Mouse (Mus musculus) CH12.LX (cell line): ENCODE data around the gene Zcchc9. TPM values are rescaled to one million over a fixed set of nuclear protein-coding genes. Genes with fewer than 3 reads are reported as not detected.

Experiments used
- DNase-seq: peaks from one replicate; pipeline ENCODE4 v3.0.0-alpha.2; 2013; ENCODE audit errors: extremely low read depth
- H3K27ac ChIP-seq: 2 replicates; pipeline ENCODE4 v1.5.1; 2012; ENCODE audit warnings: low read depth, mild to moderate bottlenecking, control low read depth, moderate library complexity; ENCODE audit not compliant: insufficient read depth
- H3K27me3 ChIP-seq: replicated peaks from 2 replicates; pipeline ENCODE3; 2012; ENCODE audit warnings: inconsistent platforms
- H3K36me3 ChIP-seq, 2 experiments: replicated peaks in 1 of 2; 2 replicates each; pipeline versions ENCODE3 to v1.6.1; 2012; ENCODE audit warnings: inconsistent platforms in 1 of 2, low read length in 1 of 2, mild to moderate bottlenecking in 1 of 2, mixed read lengths in 1 of 2, moderate library complexity in 1 of 2; ENCODE audit not compliant: control insufficient read depth in 1 of 2, insufficient read depth in 1 of 2
- H3K4me1 ChIP-seq, 2 experiments: 2 replicates each; pipeline ENCODE4 v1.6.1; 2012; ENCODE audit warnings: inconsistent platforms in 1 of 2, moderate library complexity in 1 of 2; ENCODE audit not compliant: insufficient read depth in 2 of 2, control insufficient read depth in 1 of 2
- H3K4me2 ChIP-seq: 2 replicates; pipeline ENCODE4 v1.6.1; 2012; ENCODE audit warnings: low read depth, mild to moderate bottlenecking, control low read depth; ENCODE audit not compliant: poor library complexity, insufficient read depth, severe bottlenecking
- H3K4me3 ChIP-seq, 3 experiments: fragments of 150-350 bp in 1 of 3; sonication (generic) in 1 of 3; replicated peaks in 1 of 3; 2 replicates each; pipeline versions ENCODE3 to v1.5.1; 2011 to 2012; ENCODE audit warnings: low read depth in 2 of 3, low read length in 2 of 3, mild to moderate bottlenecking in 2 of 3, moderate library complexity in 2 of 3, control low read depth in 1 of 3, improper control_type of control experiment in 1 of 3, inconsistent platforms in 1 of 3, mixed read lengths in 1 of 3; ENCODE audit not compliant: poor library complexity in 1 of 3
- H3K79me2 ChIP-seq: replicated peaks from 2 replicates; pipeline ENCODE4 v1.6.1; 2012; ENCODE audit warnings: mild to moderate bottlenecking, moderate library complexity; ENCODE audit not compliant: control insufficient read depth, poor library complexity, insufficient read depth, severe bottlenecking; ENCODE audit errors: extremely low read depth
- H3K9ac ChIP-seq: 2 replicates; pipeline ENCODE4 v1.6.1; 2012; ENCODE audit warnings: low read depth, mild to moderate bottlenecking, control low read depth, moderate library complexity; ENCODE audit not compliant: insufficient read depth
- H3K9me3 ChIP-seq: replicated peaks from 2 replicates; pipeline ENCODE3; 2012; ENCODE audit warnings: low read length, inconsistent platforms, mixed read lengths
- CHD2 ChIP-seq: IDR thresholded peaks from 2 replicates; pipeline ENCODE4 v1.6.1; 2011; ENCODE audit warnings: low read length, improper control_type of control experiment
- E2F4 ChIP-seq: IDR thresholded peaks from 2 replicates; pipeline ENCODE4 v1.6.1; 2011; ENCODE audit warnings: low read depth, low read length, improper control_type of control experiment; ENCODE audit not compliant: insufficient replicate concordance
- ELF1 ChIP-seq: IDR thresholded peaks from 2 replicates; pipeline ENCODE4 v1.6.1; 2014; ENCODE audit warnings: low read depth, mild to moderate bottlenecking, inconsistent platforms, low read length, improper control_type of control experiment
- ETS1 ChIP-seq: conservative IDR thresholded peaks from 2 replicates; pipeline ENCODE4 v1.6.1; 2012; ENCODE audit warnings: low read depth, mild to moderate bottlenecking, inconsistent platforms, low read length, improper control_type of control experiment, moderate library complexity
- IRF4 ChIP-seq: IDR thresholded peaks from 2 replicates; pipeline ENCODE4 v1.6.1; 2014; ENCODE audit warnings: low read depth, mild to moderate bottlenecking, inconsistent platforms, low read length, improper control_type of control experiment
- JUND ChIP-seq: conservative IDR thresholded peaks from 2 replicates; pipeline ENCODE4 v1.6.1; 2011; ENCODE audit warnings: low read depth, low read length, improper control_type of control experiment
- MAFK ChIP-seq: IDR thresholded peaks from 2 replicates; pipeline ENCODE4 v1.6.1; 2011; ENCODE audit warnings: low read length, improper control_type of control experiment; ENCODE audit not compliant: insufficient replicate concordance
- MAZ ChIP-seq: IDR thresholded peaks from 2 replicates; pipeline ENCODE4 v1.6.1; 2012; ENCODE audit warnings: low read depth, mild to moderate bottlenecking, inconsistent platforms, low read length, improper control_type of control experiment, moderate library complexity
- MEF2A ChIP-seq: IDR thresholded peaks from 2 replicates; pipeline ENCODE4 v1.6.1; 2014; ENCODE audit warnings: low read depth, mild to moderate bottlenecking, inconsistent platforms, low read length, improper control_type of control experiment, borderline replicate concordance
- MXI1 ChIP-seq: IDR thresholded peaks from 2 replicates; pipeline ENCODE4 v1.6.1; 2011; ENCODE audit warnings: mild to moderate bottlenecking, low read depth, low read length, improper control_type of control experiment
- MYC ChIP-seq: IDR thresholded peaks from 2 replicates; pipeline ENCODE4 v1.6.1; 2011; ENCODE audit warnings: low read depth, mild to moderate bottlenecking, improper control_type of control experiment, low read length
- NELFE ChIP-seq: IDR thresholded peaks from 2 replicates; pipeline ENCODE4 v1.6.1; 2011; ENCODE audit warnings: low read depth, low read length, improper control_type of control experiment
- NRF1 ChIP-seq: IDR thresholded peaks from 2 replicates; pipeline ENCODE4 v1.6.1; 2014; ENCODE audit warnings: low read depth, mild to moderate bottlenecking, inconsistent platforms, low read length, improper control_type of control experiment, moderate library complexity
- PAX5 ChIP-seq: IDR thresholded peaks from 2 replicates; pipeline ENCODE4 v1.6.1; 2012; ENCODE audit warnings: low read length, inconsistent platforms, mixed read lengths
- POLR2A ChIP-seq: IDR thresholded peaks from 2 replicates; pipeline ENCODE4 v1.6.1; 2011; ENCODE audit warnings: low read depth, mild to moderate bottlenecking, improper control_type of control experiment, low read length
- RAD21 ChIP-seq: IDR thresholded peaks from 2 replicates; pipeline ENCODE4 v1.6.1; 2011; ENCODE audit warnings: low read depth, mild to moderate bottlenecking, low read length, improper control_type of control experiment, moderate library complexity
- RCOR1 ChIP-seq: conservative IDR thresholded peaks from 2 replicates; pipeline ENCODE4 v1.6.1; 2012; ENCODE audit warnings: low read depth, mild to moderate bottlenecking, inconsistent platforms, low read length, improper control_type of control experiment
- SIN3A ChIP-seq: IDR thresholded peaks from 2 replicates; pipeline ENCODE4 v1.6.1; 2012; ENCODE audit warnings: low read length, improper control_type of control experiment, inconsistent platforms
- TBP ChIP-seq: conservative IDR thresholded peaks from 2 replicates; pipeline ENCODE4 v1.6.1; 2011; ENCODE audit warnings: low read depth, low read length, improper control_type of control experiment
- UBTF ChIP-seq: IDR thresholded peaks from 2 replicates; pipeline ENCODE4 v1.6.1; 2012; ENCODE audit warnings: low read depth, mild to moderate bottlenecking, inconsistent platforms, low read length, improper control_type of control experiment, moderate library complexity
- USF1 ChIP-seq: IDR thresholded peaks from 2 replicates; pipeline ENCODE4 v1.6.1; 2014; ENCODE audit warnings: low read depth, mild to moderate bottlenecking, inconsistent platforms, low read length, improper control_type of control experiment
- USF2 ChIP-seq: conservative IDR thresholded peaks from 2 replicates; pipeline ENCODE4 v1.6.1; 2011; ENCODE audit warnings: low read depth, low read length, improper control_type of control experiment
- ZC3H11A ChIP-seq: IDR thresholded peaks from 2 replicates; pipeline ENCODE4 v1.6.1; 2012; ENCODE audit warnings: low read depth, mild to moderate bottlenecking, inconsistent platforms, low read length, improper control_type of control experiment
- ZKSCAN1 ChIP-seq: IDR thresholded peaks from 2 replicates; pipeline ENCODE4 v1.6.1; 2012; ENCODE audit warnings: low read depth, inconsistent platforms, low read length, improper control_type of control experiment, borderline replicate concordance
- ZNF384 ChIP-seq: IDR thresholded peaks from 2 replicates; pipeline ENCODE4 v1.6.1; 2012; ENCODE audit warnings: low read depth, low read length, improper control_type of control experiment, inconsistent platforms
- dilution Hi-C: fragments of 300-500 bp; cut with MboI; formaldehyde crosslinking; loops from 2 replicates; pipeline ENCODE4 v1.14.3; 2020; ENCODE audit warnings: low sequenced_read_pairs; ENCODE audit not compliant: extremely low pct_unique_long_range_greater_than_20kb, extremely low pct_ligation_motif_present
- in situ Hi-C: fragments of 300-500 bp; cut with MboI; formaldehyde crosslinking; loops from 3 replicates; pipeline ENCODE4 v1.14.3; 2019; ENCODE audit warnings: low sequenced_read_pairs, low pct_ligation_motif_present, low pct_unique_long_range_greater_than_20kb, mixed read lengths
- polyA plus RNA-seq: library from polyadenylated mRNA; unstranded; fragments of >175 nt; gene quantifications from 2 replicates; pipeline ENCODE4 v1.2.1, GENCODE M21; 2012; ENCODE audit warnings: low read depth; ENCODE audit not compliant: insufficient read length
- total RNA-seq, 2 experiments: library from RNA; depleted of rRNA; stranded (reverse); fragments of 300-350 nt in 1 of 2; fragments of >200 nt in 1 of 2; gene quantifications; 2 replicates each; pipeline ENCODE4 v1.2.3; 2012 to 2014

Gene Zcchc9
- total and polyA plus RNA-seq, 3 experiments, result 41.6 to 89.1 (median 47.9) TPM

- H3K79me2 ChIP-seq, result peaks cover 32% of the 10 kb centered on the region
- peak; percentile 40 for DNase-seq
- H3K27ac ChIP-seq, result peak overlapping the region; percentile 87
- H3K9ac ChIP-seq, result peak overlapping the region; percentile 90
- in situ Hi-C loops, result loop anchor here (5.0 kb wide), 1 partner anchor 46 kb away; no protein-coding TSS in a partner anchor
- no peaks in the 10 kb centered on the region for H3K27me3 ChIP-seq
- peak overlapping the region; percentile 95 for H3K4me2 ChIP-seq
- H3K4me3 ChIP-seq, result peak overlapping the region; percentile 90 to 99 (median 95)
- H3K4me1 ChIP-seq, result peaks cover 6 to 27% of the 10 kb centered on the region in 2 experiments; a peak in 3 of 4 replicates
- dilution Hi-C loops, result no loop called here
- no peaks in the 10 kb centered on the region for H3K9me3 ChIP-seq
- H3K36me3 ChIP-seq, result peaks cover 13 to 18% of the 10 kb centered on the region in 2 experiments
- TF ChIP-seq SIN3A, result no peak
- 0 out of 2 replicates have a peak, but pooled peaks have one; percentile 12 for TF ChIP-seq CHD2
- TF ChIP-seq E2F4, result no peak
Observed at GRCm38 (mm10) chr13:91807874-91808575, 520 bp upstream of the Zcchc9 start.

- peaks cover 50 to 71% of the 10 kb centered on the region in 2 experiments for H3K36me3 ChIP-seq
- H3K27ac ChIP-seq, result peak overlapping the region; percentile 27
- dilution Hi-C loops, result no loop called here
Observed at GRCm38 (mm10) chr13:91801726-91802125, 5.8 kb downstream of the Zcchc9 start.

GRCm38 (mm10) chr13:91797442-91797841 is 10.1 kb downstream of the Zcchc9 start:
- no peak overlapping the region for H3K9ac ChIP-seq
- dilution Hi-C loops, result no loop called here
- no peak for DNase-seq
- peaks cover 51 to 85% of the 10 kb centered on the region in 2 experiments for H3K36me3 ChIP-seq
- H3K27me3 ChIP-seq, result no peaks in the 10 kb centered on the region
- H3K4me1 ChIP-seq, result peaks cover 3 to 12% of the 10 kb centered on the region in 2 experiments; a peak in 3 of 4 replicates
- no peak overlapping the region for H3K4me2 ChIP-seq
- peaks cover 3% of the 10 kb centered on the region; the same call in 1 of the 2 replicates for H3K79me2 ChIP-seq
- H3K9me3 ChIP-seq, result no peaks in the 10 kb centered on the region
- no peak overlapping the region for H3K27ac ChIP-seq
- H3K4me3 ChIP-seq, result no peak overlapping the region
- in situ Hi-C loops, result no loop called here
- no peak for TF ChIP-seq MEF2A
- no peak for TF ChIP-seq SIN3A
- TF ChIP-seq POLR2A, result no peak
- TF ChIP-seq USF2, result no peak
- no peak for TF ChIP-seq ZC3H11A
- TF ChIP-seq MAZ, result no peak
- TF ChIP-seq CHD2, result no peak
- TF ChIP-seq MYC, result no peak
- no peak for TF ChIP-seq MAFK
- no peak for TF ChIP-seq ZNF384
- TF ChIP-seq USF1, result no peak
- TF ChIP-seq MXI1, result no peak

More at GRCm38 (mm10) chr13:91801726-91802125, 5.8 kb downstream of the Zcchc9 start:
- peaks cover 10 to 32% of the 10 kb centered on the region in 2 experiments; a peak in 3 of 4 replicates for H3K4me1 ChIP-seq
- no peak overlapping the region for H3K4me2 ChIP-seq
- no peak for TF ChIP-seq NRF1
- no peak for TF ChIP-seq PAX5
- TF ChIP-seq ELF1, result peak; percentile 94
- TF ChIP-seq TBP, result no peak
- TF ChIP-seq UBTF, result no peak
- TF ChIP-seq POLR2A, result 0 out of 2 replicates have a peak, but pooled peaks have one; percentile 31
- no peak for TF ChIP-seq ZKSCAN1
- TF ChIP-seq NELFE, result no peak
- no peak for TF ChIP-seq USF1
- TF ChIP-seq IRF4, result 0 out of 2 replicates have a peak, but pooled peaks have one; percentile 32
- TF ChIP-seq CHD2, result no peak
- no peak for TF ChIP-seq RCOR1
- no peak for TF ChIP-seq MXI1
- TF ChIP-seq ETS1, result no peak
- no peak for TF ChIP-seq JUND
- TF ChIP-seq RAD21, result no peak
- TF ChIP-seq MYC, result 0 out of 2 replicates have a peak, but pooled peaks have one; percentile 27
- TF ChIP-seq, all 38 proteins: peak for 4
- in situ Hi-C loops, result no loop called here
- peak; percentile 65 for DNase-seq
- H3K27me3 ChIP-seq, result no peaks in the 10 kb centered on the region
- no peaks in the 10 kb centered on the region for H3K9me3 ChIP-seq
- H3K9ac ChIP-seq, result no peak overlapping the region
- H3K4me3 ChIP-seq, result no peak overlapping the region
- peaks cover 25% of the 10 kb centered on the region for H3K79me2 ChIP-seq
